Mouse (Mus musculus): ENCODE results near the gene Fam193b. TPM values are rescaled to one million over a fixed set of nuclear protein-coding genes. Genes with fewer than 3 reads are reported as not detected.

The Fam193b gene
- total RNA-seq, 2 experiments from 2014 or later = 9.6 to 13.4 TPM

DNA sequence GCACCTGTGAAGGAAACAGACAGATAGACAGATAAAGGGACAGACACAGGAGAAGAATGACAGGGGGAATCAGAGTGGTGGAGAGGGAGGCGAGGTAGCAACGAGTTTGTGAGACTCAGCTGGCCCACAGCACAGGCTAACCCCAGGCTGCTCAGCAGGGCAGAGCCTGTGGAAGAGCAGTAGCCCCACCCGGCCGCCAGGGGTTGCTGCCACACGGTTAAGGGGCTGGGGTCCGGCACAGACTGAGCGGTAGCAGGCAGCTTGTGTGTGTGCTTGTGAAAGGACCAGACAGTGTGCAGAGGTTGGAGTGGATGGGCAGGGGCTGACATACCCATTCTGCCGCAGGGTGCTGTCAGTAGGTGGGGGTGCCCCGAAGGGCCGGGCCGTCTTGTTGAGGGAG, 63.0 kb downstream of the Fam193b start:
- intact Hi-C loops (cut with DNase I) = no loop called here
- DNase-seq = no peak

DNA sequence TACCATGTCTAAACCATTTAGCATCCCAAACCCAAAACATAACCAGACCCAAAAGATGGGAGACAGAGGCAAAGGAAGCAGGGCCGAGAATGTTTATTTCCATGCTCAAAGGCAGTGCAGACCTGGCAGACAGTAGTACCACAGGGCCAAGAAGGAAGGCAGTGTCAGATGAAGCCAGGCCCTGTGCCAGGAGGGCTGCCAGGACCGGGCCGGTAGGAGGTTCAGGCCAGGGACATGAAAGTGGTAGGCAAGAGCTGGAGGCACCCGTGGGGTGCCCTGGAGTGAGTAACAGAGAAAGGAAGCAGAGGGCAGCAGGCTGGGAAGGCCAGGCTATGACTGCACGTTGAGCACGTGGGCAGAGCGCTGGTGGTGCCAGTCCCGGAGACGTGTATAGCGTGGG, 64.2 kb downstream of the Fam193b start:
- intact Hi-C loops (cut with DNase I) = loop anchor here (1.0 kb wide), 1 partner anchor 11 kb away; no protein-coding TSS in a partner anchor
- no peak for DNase-seq

DNA sequence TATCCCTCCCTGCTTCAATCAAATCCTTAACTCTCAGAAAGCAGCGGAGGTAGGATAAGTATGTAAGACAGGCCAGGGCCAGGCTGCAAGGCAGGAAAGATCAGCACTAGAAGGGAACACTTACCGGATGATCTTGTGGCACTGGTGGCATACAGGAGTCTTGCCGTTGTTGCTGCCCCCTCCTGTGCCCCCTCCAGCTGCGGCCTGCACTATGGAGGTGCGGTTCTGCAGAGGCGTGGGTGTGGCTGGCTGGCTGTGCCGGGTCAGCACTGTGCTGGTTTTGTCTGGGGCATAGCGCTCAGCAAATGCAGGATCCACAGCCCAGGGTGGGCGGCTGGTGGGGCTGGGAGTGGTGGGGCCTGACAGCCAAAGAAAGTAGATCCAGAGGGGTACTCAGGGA, 65.1 kb downstream of the Fam193b start:
- intact Hi-C loops (cut with DNase I) = loop anchor here (1.0 kb wide), 1 partner anchor 11 kb away; no protein-coding TSS in a partner anchor

DNA sequence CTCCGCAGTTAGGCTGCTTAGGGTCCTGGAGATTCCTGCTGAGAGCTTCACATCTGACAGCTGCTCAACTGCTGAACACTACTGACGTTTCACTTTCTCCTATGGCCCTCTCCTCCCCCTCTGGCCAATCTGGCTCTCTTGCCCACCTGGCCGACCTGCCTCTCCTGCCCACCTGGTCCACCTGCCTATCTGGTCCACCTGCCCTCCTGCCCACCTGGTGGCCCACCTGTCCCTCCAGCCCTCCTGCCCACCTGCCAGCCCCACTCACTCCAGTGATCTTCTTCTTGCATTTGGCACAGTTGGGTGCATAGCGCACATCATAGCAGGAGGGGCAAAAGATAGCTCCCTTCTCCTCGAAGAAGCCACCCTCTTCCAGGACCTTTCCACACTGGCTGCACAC, 66.5 kb downstream of the Fam193b start:
- no peak for DNase-seq
- intact Hi-C loops (cut with DNase I) = no loop called here

More for the DNA sequence above, 65.1 kb downstream of the Fam193b start:
- no peak for DNase-seq

DNA sequence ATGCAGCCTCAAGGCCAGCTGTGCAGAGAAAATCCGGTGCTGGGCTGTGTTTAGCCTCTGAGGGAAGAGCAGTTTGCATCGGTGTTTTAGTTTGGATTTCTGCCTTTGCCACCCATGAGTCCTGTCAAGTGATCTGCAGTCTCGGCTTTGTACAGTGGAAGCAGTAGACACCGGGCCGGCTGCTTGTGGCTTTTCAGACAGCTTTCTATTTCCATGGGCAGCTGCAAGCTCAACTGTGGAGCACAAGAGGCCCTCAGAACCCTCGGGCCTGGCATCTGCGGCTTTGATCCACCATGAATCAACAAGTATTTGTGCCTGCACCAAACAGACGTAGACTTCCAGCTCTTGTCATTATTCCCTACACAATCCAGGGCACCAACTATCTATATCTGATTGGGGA, 68.5 kb downstream of the Fam193b start:
- intact Hi-C loops (cut with DNase I) = no loop called here
- peak in 1 of 2 experiments; percentile 12 for DNase-seq

DNA sequence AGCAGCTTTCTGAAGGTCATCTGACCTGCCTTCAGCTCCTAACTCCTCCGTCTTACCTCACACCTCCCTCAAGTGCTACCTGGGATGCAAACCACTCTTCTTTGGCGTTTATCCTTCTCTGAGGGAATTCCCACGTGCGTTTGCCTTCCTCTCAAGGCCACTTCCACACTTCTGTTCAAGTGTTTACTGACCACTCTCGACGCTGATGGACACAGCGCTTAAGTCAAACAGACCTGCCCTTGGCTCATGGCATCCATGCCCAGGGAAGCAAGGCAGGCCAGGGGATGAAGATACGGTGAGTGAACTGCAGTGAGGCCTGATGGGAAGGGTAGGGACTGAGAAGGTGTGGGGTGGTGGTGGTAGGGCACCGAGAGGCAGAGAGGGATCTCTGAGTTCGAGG, 70.3 kb downstream of the Fam193b start:
- DNase-seq = no peak
- intact Hi-C loops (cut with DNase I) = no loop called here

DNA sequence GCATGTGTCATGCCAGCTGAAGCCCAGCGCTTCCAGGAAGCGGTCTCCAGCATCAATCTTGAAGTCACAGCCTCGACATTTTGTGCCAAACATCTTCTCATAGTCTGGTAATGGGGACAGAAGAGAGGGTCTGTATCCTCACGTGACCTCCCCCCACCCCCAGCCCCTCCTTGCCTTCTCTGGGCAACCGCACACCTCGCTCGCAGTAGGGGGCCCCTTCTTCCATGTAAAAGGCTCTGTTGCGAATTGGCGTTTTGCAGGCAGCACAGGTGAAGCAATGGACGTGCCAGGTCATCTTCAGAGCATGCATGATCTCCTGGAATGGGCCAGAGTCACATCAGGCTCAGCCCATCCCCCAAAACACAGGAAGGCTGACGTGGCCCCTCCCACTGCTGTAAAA, 72.0 kb downstream of the Fam193b start:
- intact Hi-C loops (cut with DNase I) = no loop called here
- no peak for DNase-seq

DNA sequence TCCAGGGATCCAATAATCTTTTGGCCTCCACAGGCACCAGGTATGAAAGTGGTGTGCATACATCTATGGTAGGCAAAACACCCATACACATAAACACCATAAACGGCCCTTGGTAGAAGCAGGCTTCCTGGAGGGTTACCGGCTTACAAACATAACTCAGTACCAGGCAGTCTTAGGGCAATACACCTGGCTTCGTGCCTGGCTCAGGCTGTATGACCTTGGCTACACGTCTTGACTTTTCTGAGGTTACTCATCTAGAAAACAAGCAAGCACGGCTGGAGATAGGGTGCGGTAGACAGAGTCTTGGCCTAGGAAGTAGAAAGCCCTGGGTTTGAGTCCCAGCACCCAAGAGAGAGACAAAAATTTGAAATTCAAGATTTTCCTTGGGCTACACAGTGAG, 74.3 kb downstream of the Fam193b start:
- intact Hi-C loops (cut with DNase I) = no loop called here
- no peak for DNase-seq

DNA sequence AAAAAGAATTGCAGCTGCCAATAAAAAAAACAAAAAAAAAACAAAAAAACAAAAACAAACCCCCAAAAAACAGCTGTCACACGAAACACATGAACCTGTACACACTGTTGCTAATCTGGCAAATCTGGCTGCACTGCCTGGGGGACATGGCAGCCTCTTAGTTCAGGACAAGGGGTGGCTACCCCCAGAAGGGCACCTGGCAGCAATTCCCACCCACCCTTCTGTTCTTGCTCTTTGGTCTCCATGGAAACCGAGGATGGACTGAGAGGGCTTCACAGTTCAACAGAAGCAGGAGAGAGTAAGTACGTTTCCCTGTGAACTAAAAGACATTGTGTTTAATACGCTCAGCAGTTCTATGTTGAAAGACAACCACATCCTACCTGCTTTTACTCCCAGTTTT, 75.2 kb downstream of the Fam193b start:
- intact Hi-C loops (cut with DNase I) = loop anchor here (1.0 kb wide), 1 partner anchor 11 kb away; no protein-coding TSS in a partner anchor
- no peak for DNase-seq

DNA sequence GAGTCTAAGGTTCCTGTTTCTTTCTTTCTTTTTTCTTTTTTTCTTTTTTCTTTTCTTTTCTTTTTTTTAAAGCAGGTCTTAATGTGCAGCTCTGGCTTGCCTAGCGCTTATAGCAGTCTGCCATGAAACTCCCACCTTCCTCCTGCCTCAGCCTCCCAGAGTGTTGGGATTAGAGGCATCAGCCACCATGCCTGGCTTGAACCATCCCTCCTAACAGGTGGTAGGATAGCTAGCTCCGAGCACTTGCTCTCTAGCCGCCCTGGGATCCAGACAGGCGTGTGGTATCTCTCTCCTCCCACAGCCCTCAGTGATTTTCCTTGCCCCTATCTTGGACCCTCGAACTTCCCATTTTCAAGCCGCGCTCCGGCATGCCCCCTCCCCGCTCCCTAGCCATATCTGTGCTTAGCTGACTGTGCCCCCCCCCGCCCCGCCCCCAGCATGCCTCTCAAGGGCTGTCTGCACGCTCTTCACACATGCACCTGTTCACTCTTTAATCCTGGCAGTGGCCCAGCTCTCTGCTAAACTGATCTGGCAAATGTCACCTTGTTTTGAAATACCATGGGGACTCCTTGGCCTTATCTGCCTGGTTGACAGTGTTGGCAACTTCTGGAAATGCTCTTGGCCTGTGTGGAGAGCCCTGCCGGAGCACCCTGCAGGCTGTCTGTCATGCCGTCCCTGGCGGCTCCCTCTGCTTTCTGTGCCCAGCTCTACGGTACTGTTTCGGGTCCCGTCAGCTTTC, 75.9 kb downstream of the Fam193b start:
- DNase-seq = peak in 1 of 2 experiments; percentile 50

DNA sequence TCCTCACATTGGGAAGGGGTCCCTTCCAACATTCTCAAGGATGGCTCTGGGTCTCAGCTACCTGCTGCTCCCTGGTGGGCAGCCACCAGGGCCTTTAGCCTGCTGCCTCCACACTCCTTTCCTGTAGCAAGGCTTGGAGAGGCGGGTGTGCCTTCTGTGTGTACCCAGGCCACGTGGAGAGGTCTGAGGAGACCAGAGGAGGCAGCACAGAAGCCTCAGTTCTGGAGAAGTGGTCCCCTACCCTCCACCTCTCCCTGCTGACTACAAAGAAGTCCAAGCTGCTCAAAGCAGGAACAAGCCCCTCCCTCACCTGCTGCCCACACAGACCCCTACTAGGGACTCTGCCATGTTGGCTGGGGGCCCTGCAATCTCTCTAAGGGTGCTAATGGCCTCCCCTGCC, 76.7 kb downstream of the Fam193b start:
- intact Hi-C loops (cut with DNase I) = no loop called here

More for the DNA sequence above, 75.9 kb downstream of the Fam193b start:
- intact Hi-C loops (cut with DNase I) = loop anchor here (1.0 kb wide), 1 partner anchor 11 kb away; no protein-coding TSS in a partner anchor

More for the DNA sequence above, 76.7 kb downstream of the Fam193b start:
- no peak for DNase-seq

Small RNAs within 50 kb of the gene (microRNA-seq; reads per million reads assigned to microRNA genes)
- 3.2 to 5.2 reads per million in 2 experiments for gene Mir6945

Other genes starting within 250 kb of the Fam193b start
- 10 to 100 TPM; 27.0 to 30.9 TPM for gene Rab24, start 249.2 kb downstream of the Fam193b start, total RNA-seq (2021)
- under 1 TPM; 0.38 to 0.54 TPM for gene Mxd3, start 241.3 kb downstream of the Fam193b start, total RNA-seq (2021)
- gene Lman2, start 208.3 kb downstream of the Fam193b start, total RNA-seq (2021) = 10 to 100 TPM; 34.5 to 36.2 TPM
- under 1 TPM; 0.27 to 0.48 TPM for gene Rgs14, start 201.4 kb downstream of the Fam193b start, total RNA-seq (2021)
- not detected for gene Slc34a1, start 172.9 kb downstream of the Fam193b start, total RNA-seq (2021)
- not detected for gene Pfn3, start 155.9 kb downstream of the Fam193b start, total RNA-seq (2021)
- not detected for gene F12, start 144.3 kb downstream of the Fam193b start, total RNA-seq (2021)
- gene Grk6, start 126.0 kb downstream of the Fam193b start, total RNA-seq (2021) = 10 to 100 TPM in 1 of 2 experiments, 1 to 10 TPM in 1; 9.1 to 10.8 TPM
- gene Prr7, start 106.9 kb downstream of the Fam193b start, total RNA-seq (2021) = under 1 TPM; 0.62 to 0.77 TPM
- 1 to 10 TPM; 7.7 TPM for gene Dbn1, start 83.0 kb downstream of the Fam193b start, total RNA-seq (2021)
- gene Pdlim7, start 57.4 kb downstream of the Fam193b start, total RNA-seq (2021) = 100 to 1,000 TPM; 605 to 719 TPM
- 1 to 10 TPM in 1 of 2 experiments, under 1 TPM in 1; 0.74 to 1.2 TPM for gene Dok3, start 41.8 kb downstream of the Fam193b start, total RNA-seq (2021)
- 10 to 100 TPM in 1 of 2 experiments, 1 to 10 TPM in 1; 9.3 to 10.3 TPM for gene Ddx41, start 34.5 kb downstream of the Fam193b start, total RNA-seq (2021)
- 10 to 100 TPM; 61.4 to 63.3 TPM for gene Tmed9, start 2.6 kb upstream of the Fam193b start, total RNA-seq (2021)
- gene B4galt7, start 28.8 kb upstream of the Fam193b start, total RNA-seq (2021) = 1 to 10 TPM; 4.3 to 6.5 TPM
- gene Caml, start 51.9 kb upstream of the Fam193b start, total RNA-seq (2021) = 1 to 10 TPM; 8.2 TPM
- gene Ddx46, start 63.9 kb upstream of the Fam193b start, total RNA-seq (2021) = 10 to 100 TPM; 17.7 to 19.8 TPM
- gene B230219D22Rik, start 122.0 kb upstream of the Fam193b start, total RNA-seq (2021) = 10 to 100 TPM; 23.7 to 28.5 TPM
- 10 to 100 TPM; 26.8 to 28.8 TPM for gene Txndc15, start 143.5 kb upstream of the Fam193b start, total RNA-seq (2021)
- 10 to 100 TPM; 15.5 to 20.6 TPM for gene Pcbd2, start 156.2 kb upstream of the Fam193b start, total RNA-seq (2021)
- gene Catsper3, start 213.4 kb upstream of the Fam193b start, total RNA-seq (2021) = under 1 TPM in 1 of 2 experiments, not detected in 1; 0.20 TPM

Data from gastrocnemius, postnatal 36 days (tissue).